Mouse (Mus musculus): ENCODE results near the gene Sept9. TPM values are rescaled to one million over a fixed set of nuclear protein-coding genes. Genes with fewer than 3 reads are reported as not detected.

The Sept9 gene
- polyA plus RNA-seq, 1 experiment from 2014 or later, result 96.5 TPM

DNA sequence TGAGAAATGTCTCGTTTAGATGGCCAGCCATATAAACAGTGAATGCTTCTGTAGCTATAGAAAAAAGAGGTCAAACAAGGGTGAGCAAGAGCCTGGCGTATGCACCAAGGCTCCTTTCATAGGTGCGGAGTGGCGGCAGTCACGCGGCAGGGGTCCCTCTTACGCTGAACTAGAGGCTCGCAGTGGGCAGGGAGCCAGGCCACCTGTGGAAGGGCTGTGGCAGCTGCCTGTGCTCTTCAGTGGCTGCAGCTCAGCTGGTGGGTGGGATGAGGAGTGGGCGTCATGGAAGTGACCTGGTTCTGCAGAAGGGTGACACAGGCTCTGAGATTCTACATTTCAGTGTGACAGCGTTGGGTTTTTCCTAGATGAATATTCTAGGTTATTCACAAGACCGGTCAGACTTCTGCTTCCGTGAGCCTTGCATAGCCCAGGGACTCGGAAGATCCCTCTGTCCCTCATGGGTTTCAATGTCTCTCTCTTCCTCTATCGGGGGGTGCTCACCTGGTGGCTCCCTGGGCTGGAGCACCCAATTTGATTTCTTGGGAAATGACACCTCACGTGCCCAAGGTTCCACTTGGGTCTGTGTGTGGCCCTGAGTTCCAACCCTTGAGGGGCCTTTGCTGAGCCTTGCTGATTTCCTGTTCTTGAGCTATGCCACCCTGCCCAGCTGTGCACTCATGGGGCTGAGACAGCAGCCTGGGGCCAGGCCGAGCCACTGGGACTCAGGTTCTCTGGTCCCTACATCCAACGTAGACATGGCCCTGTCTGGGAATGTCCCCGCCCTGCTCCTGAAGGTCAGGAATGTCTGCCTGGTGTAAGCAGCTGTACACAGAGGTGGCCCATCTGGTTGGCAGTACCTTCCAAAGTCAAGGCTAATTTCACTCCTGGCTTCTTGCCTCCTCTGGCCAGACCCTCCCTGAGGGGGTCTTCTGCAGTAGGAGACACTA, 55.0 kb downstream of the Sept9 start:
- H3K4me1 ChIP-seq (replicated peaks; ENCODE audit: control insufficient read depth, insufficient read depth, low read length), result peaks cover 2% of the 10 kb centered on the region
- no peaks in the 10 kb centered on the region for H3K27me3 ChIP-seq (ENCODE audit: control insufficient read depth, insufficient read depth, low read length)
- H3K36me3 ChIP-seq (replicated peaks; ENCODE audit: control insufficient read depth, insufficient read depth), result no peaks in the 10 kb centered on the region
- no peak overlapping the region for H3K4me3 ChIP-seq (replicated peaks; ENCODE audit: low read length)
- H3K27ac ChIP-seq, result no peak overlapping the region
- H3K9ac ChIP-seq, result no peak overlapping the region
- ATAC-seq (ENCODE audit: low FRiP score) (no peak), DNase-seq (ENCODE audit: low spot score) (no peak)
- WGBS, result 59% methylated on average over 18 of the region's 18 CpGs
- no peaks in the 10 kb centered on the region for H3K9me3 ChIP-seq (ENCODE audit: control insufficient read depth, low read length)
- no peak overlapping the region for H3K4me2 ChIP-seq (replicated peaks)

- Histone ChIP-seq H3K4me3 (replicated peaks; ENCODE audit: low read length) (no peak overlapping the region), H3K27me3 (ENCODE audit: control insufficient read depth, insufficient read depth, low read length) (no peaks in the 10 kb centered on the region), H3K36me3 (replicated peaks; ENCODE audit: control insufficient read depth, insufficient read depth) (no peaks in the 10 kb centered on the region), H3K4me2 (replicated peaks) (no peak overlapping the region), H3K27ac (no peak overlapping the region), H3K9me3 (ENCODE audit: control insufficient read depth, low read length) (no peaks in the 10 kb centered on the region), H3K4me1 (replicated peaks; ENCODE audit: control insufficient read depth, insufficient read depth, low read length) (no peaks in the 10 kb centered on the region; the same call in 1 of the 2 replicates), H3K9ac (no peak overlapping the region)
- no peak for ATAC-seq (ENCODE audit: low FRiP score)
- DNase-seq (ENCODE audit: low spot score), result no peak
- 75% methylated on average over 3 of the region's 3 CpGs for WGBS
Measured at GRCm38 (mm10) chr11:117255108-117255489, 55.6 kb downstream of the Sept9 start.

- 57% methylated on average over 9 of the region's 9 CpGs for WGBS
- ATAC-seq (ENCODE audit: low FRiP score) (no peak), DNase-seq (ENCODE audit: low spot score) (no peak)
- Histone ChIP-seq H3K4me3 (replicated peaks; ENCODE audit: low read length) (no peak overlapping the region), H3K4me1 (replicated peaks; ENCODE audit: control insufficient read depth, insufficient read depth, low read length) (no peaks in the 10 kb centered on the region; the same call in 1 of the 2 replicates), H3K9ac (no peak overlapping the region), H3K27me3 (ENCODE audit: control insufficient read depth, insufficient read depth, low read length) (no peaks in the 10 kb centered on the region), H3K9me3 (ENCODE audit: control insufficient read depth, low read length) (no peaks in the 10 kb centered on the region), H3K4me2 (replicated peaks) (no peak overlapping the region), H3K36me3 (replicated peaks; ENCODE audit: control insufficient read depth, insufficient read depth) (no peaks in the 10 kb centered on the region), H3K27ac (no peak overlapping the region)
Measured at GRCm38 (mm10) chr11:117256088-117256487, 56.6 kb downstream of the Sept9 start.

DNA sequence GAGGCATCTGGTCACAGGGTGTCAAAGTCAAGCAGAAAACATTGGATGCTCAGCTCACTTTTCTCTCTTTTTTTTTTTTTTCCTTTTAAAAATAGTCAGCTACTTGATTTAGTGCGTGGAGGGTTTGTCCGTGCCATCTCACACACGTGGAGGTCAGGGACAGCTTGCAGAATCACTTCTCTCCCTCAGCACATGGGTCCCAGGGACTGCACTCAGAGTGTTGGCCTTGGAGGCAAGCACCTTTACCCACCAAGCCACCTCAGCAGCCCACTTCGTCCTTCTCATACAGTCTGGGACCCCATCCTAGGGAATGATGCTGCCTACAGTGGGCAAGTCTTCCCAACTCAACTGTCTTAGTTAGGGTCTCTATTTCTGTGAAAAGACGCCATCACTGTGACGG, 57.4 kb downstream of the Sept9 start:
- Histone ChIP-seq H3K27ac (no peak overlapping the region), H3K4me3 (replicated peaks; ENCODE audit: low read length) (no peak overlapping the region), H3K36me3 (replicated peaks; ENCODE audit: control insufficient read depth, insufficient read depth) (no peaks in the 10 kb centered on the region), H3K27me3 (ENCODE audit: control insufficient read depth, insufficient read depth, low read length) (no peaks in the 10 kb centered on the region), H3K4me2 (replicated peaks) (no peak overlapping the region), H3K9ac (no peak overlapping the region), H3K4me1 (replicated peaks; ENCODE audit: control insufficient read depth, insufficient read depth, low read length) (no peaks in the 10 kb centered on the region; the same call in 1 of the 2 replicates), H3K9me3 (ENCODE audit: control insufficient read depth, low read length) (no peaks in the 10 kb centered on the region)
- 95% methylated on average over 6 of the region's 6 CpGs for WGBS
- ATAC-seq (ENCODE audit: low FRiP score) (no peak), DNase-seq (ENCODE audit: low spot score) (no peak)

DNA sequence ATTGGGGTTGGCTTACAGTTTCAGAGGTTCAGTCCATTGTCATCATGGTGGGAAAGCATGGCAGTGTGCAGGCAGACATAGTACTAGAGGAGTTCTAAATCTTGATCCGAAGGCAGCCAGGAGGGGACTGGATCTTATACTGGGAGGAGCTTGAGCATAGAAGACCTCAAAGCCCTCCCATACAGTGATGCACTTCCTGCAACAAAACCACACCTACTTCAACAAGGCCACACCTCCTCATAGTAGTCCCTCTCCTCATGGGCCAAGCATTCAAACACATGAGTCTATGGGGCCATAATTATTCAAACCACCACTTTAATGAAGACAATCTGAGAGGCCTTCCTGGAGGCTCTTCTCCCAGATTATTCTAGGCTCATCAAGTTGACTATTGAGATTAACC, 57.8 kb downstream of the Sept9 start:
- Histone ChIP-seq H3K4me2 (replicated peaks) (no peak overlapping the region), H3K9me3 (ENCODE audit: control insufficient read depth, low read length) (no peaks in the 10 kb centered on the region), H3K4me3 (replicated peaks; ENCODE audit: low read length) (no peak overlapping the region), H3K27ac (no peak overlapping the region), H3K27me3 (ENCODE audit: control insufficient read depth, insufficient read depth, low read length) (no peaks in the 10 kb centered on the region), H3K4me1 (replicated peaks; ENCODE audit: control insufficient read depth, insufficient read depth, low read length) (no peaks in the 10 kb centered on the region; the same call in 1 of the 2 replicates), H3K9ac (no peak overlapping the region), H3K36me3 (replicated peaks; ENCODE audit: control insufficient read depth, insufficient read depth) (no peaks in the 10 kb centered on the region)
- no peak for DNase-seq (ENCODE audit: low spot score)
- no peak for ATAC-seq (ENCODE audit: low FRiP score)
- 100% methylated on average over 1 of the region's 1 CpGs for WGBS

GRCm38 (mm10) chr11:117257842-117258241, 58.4 kb downstream of the Sept9 start:
- DNase-seq (ENCODE audit: low spot score), result no peak
- H3K9me3 ChIP-seq (ENCODE audit: control insufficient read depth, low read length), result no peaks in the 10 kb centered on the region

DNA sequence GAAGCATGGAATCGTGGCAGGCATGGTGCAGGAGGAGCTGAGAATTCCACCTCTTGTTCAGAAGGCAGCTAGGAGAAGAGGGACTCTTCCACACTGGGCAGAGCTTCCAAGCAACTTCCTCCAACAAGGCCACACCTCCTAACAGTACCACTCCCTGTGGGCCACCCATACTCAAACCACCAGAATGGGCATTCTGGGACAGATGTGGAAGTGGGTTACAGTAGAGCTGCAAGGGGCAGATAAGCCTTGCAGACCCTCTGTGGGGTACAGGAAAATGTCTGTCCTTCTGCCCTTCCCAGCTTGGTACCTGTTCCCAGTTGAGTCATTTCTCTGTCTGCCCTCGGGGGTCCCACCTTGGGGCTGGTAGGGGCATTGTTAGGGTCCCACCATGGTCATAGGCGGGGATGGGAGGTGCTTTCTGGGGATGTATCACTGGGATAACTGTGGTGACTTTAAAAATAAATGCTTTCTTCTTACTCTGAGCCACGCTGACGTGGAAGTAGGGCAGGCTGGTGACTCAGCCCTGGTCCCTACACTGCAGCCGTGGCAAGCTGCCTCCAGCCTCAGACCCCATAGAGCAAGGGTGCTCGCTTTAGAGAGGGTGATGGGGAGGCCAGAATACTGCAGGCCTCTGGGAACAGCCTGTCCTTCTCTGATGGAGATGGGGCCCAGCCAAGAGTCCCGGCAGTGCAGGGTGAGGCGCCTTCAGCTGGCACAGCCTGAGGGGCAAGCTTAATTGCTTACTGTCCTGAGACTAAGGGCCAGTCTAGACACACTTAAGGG, 59.9 kb downstream of the Sept9 start:
- Histone ChIP-seq H3K9me3 (ENCODE audit: control insufficient read depth, low read length) (no peaks in the 10 kb centered on the region), H3K4me1 (replicated peaks; ENCODE audit: control insufficient read depth, insufficient read depth, low read length) (peaks cover 4% of the 10 kb centered on the region; the same call in 1 of the 2 replicates), H3K4me2 (replicated peaks) (no peak overlapping the region), H3K36me3 (replicated peaks; ENCODE audit: control insufficient read depth, insufficient read depth) (no peaks in the 10 kb centered on the region), H3K4me3 (replicated peaks; ENCODE audit: low read length) (no peak overlapping the region), H3K27ac (no peak overlapping the region), H3K27me3 (ENCODE audit: control insufficient read depth, insufficient read depth, low read length) (no peaks in the 10 kb centered on the region), H3K9ac (no peak overlapping the region)
- 84% methylated on average over 9 of the region's 9 CpGs for WGBS
- DNase-seq (ENCODE audit: low spot score) (no peak), ATAC-seq (ENCODE audit: low FRiP score) (no peak)

More at GRCm38 (mm10) chr11:117257842-117258241, 58.4 kb downstream of the Sept9 start:
- no peak for ATAC-seq (ENCODE audit: low FRiP score)
- Histone ChIP-seq H3K4me1 (replicated peaks; ENCODE audit: control insufficient read depth, insufficient read depth, low read length) (no peaks in the 10 kb centered on the region; the same call in 1 of the 2 replicates), H3K27ac (no peak overlapping the region), H3K36me3 (replicated peaks; ENCODE audit: control insufficient read depth, insufficient read depth) (no peaks in the 10 kb centered on the region), H3K27me3 (ENCODE audit: control insufficient read depth, insufficient read depth, low read length) (no peaks in the 10 kb centered on the region), H3K4me2 (replicated peaks) (no peak overlapping the region), H3K4me3 (replicated peaks; ENCODE audit: low read length) (no peak overlapping the region), H3K9ac (no peak overlapping the region)

DNA sequence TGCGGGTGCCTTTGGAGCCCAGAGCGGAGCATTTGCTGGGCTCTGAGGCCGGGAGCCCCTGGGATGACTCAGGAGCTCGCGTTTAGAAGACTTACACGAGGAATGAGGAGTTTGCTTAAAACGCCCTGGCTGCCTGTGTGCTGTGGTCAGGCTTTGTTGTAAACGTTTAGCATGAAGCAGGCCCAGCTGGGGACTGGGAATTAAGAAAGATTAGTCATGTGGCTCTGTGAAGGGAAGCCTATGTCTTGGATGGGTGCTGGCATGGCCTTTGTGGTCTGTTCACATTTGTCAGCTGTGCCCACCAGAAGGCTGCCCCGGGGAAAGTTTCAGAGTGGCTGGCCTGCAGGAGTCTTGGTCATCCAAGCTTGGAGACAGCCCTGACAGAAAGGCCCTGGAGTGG, 61.2 kb downstream of the Sept9 start:
- Histone ChIP-seq H3K9ac (no peak overlapping the region), H3K36me3 (replicated peaks; ENCODE audit: control insufficient read depth, insufficient read depth) (no peaks in the 10 kb centered on the region), H3K4me2 (replicated peaks) (no peak overlapping the region), H3K27me3 (ENCODE audit: control insufficient read depth, insufficient read depth, low read length) (no peaks in the 10 kb centered on the region), H3K4me1 (replicated peaks; ENCODE audit: control insufficient read depth, insufficient read depth, low read length) (peaks cover 4% of the 10 kb centered on the region; the same call in 1 of the 2 replicates), H3K4me3 (replicated peaks; ENCODE audit: low read length) (no peak overlapping the region), H3K27ac (no peak overlapping the region), H3K9me3 (ENCODE audit: control insufficient read depth, low read length) (no peaks in the 10 kb centered on the region)
- DNase-seq (ENCODE audit: low spot score) (no peak), ATAC-seq (ENCODE audit: low FRiP score) (no peak)
- 53% methylated on average over 9 of the region's 9 CpGs for WGBS

GRCm38 (mm10) chr11:117263096-117263808, 63.8 kb downstream of the Sept9 start:
- H3K36me3 ChIP-seq (replicated peaks; ENCODE audit: control insufficient read depth, insufficient read depth), result no peaks in the 10 kb centered on the region
- ATAC-seq (ENCODE audit: low FRiP score) (no peak), DNase-seq (ENCODE audit: low spot score) (no peak)
- no peak overlapping the region for H3K9ac ChIP-seq
- H3K4me2 ChIP-seq (replicated peaks), result no peak overlapping the region
- no peak overlapping the region for H3K4me3 ChIP-seq (replicated peaks; ENCODE audit: low read length)
- no peak overlapping the region for H3K27ac ChIP-seq
- peaks cover 6% of the 10 kb centered on the region; the same call in 1 of the 2 replicates for H3K27me3 ChIP-seq (ENCODE audit: control insufficient read depth, insufficient read depth, low read length)
- H3K9me3 ChIP-seq (ENCODE audit: control insufficient read depth, low read length), result no peaks in the 10 kb centered on the region
- peaks cover 17% of the 10 kb centered on the region for H3K4me1 ChIP-seq (replicated peaks; ENCODE audit: control insufficient read depth, insufficient read depth, low read length)
- 55% methylated on average over 9 of the region's 9 CpGs for WGBS

All from hindbrain, embryonic 14.5 days (tissue).